Mouse (Mus musculus) liver, embryonic 14.5 days (tissue): ENCODE measurements around the gene Lamb3.

ENCODE experiments used
- CTCF ChIP-seq: IDR thresholded peaks from 2 replicates; pipeline ENCODE4 v1.5.1; 2016; ENCODE audit warnings: antibody characterized with exemption, low read depth, control low read depth
- EP300 ChIP-seq: IDR thresholded peaks from 2 replicates; pipeline ENCODE4 v1.6.1; 2016; ENCODE audit warnings: antibody characterized with exemption, low read depth

DNA sequence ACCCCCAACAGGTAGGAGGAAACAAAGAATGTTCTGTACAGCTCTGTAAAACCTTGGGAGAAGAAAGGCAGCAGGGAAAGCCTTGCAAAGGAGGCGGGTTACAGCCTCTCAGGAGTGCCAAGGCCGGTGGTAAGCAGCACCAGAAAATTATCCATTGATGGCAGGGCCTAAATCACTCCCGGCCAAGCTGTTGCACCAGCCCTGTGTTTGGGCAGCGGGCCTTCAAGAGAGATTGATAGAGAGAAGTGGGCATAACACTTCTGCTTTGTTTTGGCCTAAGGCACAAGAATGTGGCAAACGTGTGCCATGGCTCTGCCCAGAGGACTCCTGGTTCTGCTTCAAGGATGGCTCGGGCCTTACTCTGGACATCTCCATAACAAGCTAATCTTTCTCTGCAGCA, 172.1 kb downstream of the Lamb3 start:
- no peak for TF ChIP-seq CTCF
- no peak for TF ChIP-seq EP300
